Mouse (Mus musculus): ENCODE data around the gene Galnt18. TPM values are rescaled to one million over a fixed set of nuclear protein-coding genes. Genes with fewer than 3 reads are reported as not detected.

The Galnt18 gene
- polyA plus RNA-seq, 1 experiment from 2014 or later: 7.8 TPM

- H3K9me3 ChIP-seq (ENCODE audit: control insufficient read depth): no peaks in the 10 kb centered on the region
- H3K9ac ChIP-seq (ENCODE audit: low read depth, low read length): no peak overlapping the region
- no peak for ATAC-seq
- WGBS: 68% methylated on average over 5 of the region's 5 CpGs
- no peak overlapping the region for H3K4me3 ChIP-seq (ENCODE audit: low read depth, low read length)
- TF ChIP-seq CTCF (IDR thresholded peaks at IDR 0.05; ENCODE audit: low read depth): no peak
- no peaks in the 10 kb centered on the region for H3K4me1 ChIP-seq (replicated peaks; ENCODE audit: control insufficient read depth, insufficient read depth, low read length)
- H3K27ac ChIP-seq (ENCODE audit: low read depth, low read length): no peak overlapping the region
- no peak overlapping the region for H3K4me2 ChIP-seq (replicated peaks; ENCODE audit: low read depth)
- H3K36me3 ChIP-seq (ENCODE audit: control insufficient read depth, insufficient read depth): no peaks in the 10 kb centered on the region
- no peaks in the 10 kb centered on the region for H3K27me3 ChIP-seq (replicated peaks; ENCODE audit: control insufficient read depth, insufficient read depth, low read length)
These were observed 154.0 kb downstream of the Galnt18 start for GRCm38 (mm10) chr7:111625736-111626135.

- Histone ChIP-seq H3K27ac (ENCODE audit: low read depth, low read length) (no peak overlapping the region), H3K27me3 (replicated peaks; ENCODE audit: control insufficient read depth, insufficient read depth, low read length) (no peaks in the 10 kb centered on the region), H3K9me3 (ENCODE audit: control insufficient read depth) (no peaks in the 10 kb centered on the region), H3K9ac (ENCODE audit: low read depth, low read length) (no peak overlapping the region), H3K4me2 (replicated peaks; ENCODE audit: low read depth) (no peak overlapping the region), H3K4me1 (replicated peaks; ENCODE audit: control insufficient read depth, insufficient read depth, low read length) (no peaks in the 10 kb centered on the region), H3K36me3 (ENCODE audit: control insufficient read depth, insufficient read depth) (no peaks in the 10 kb centered on the region), H3K4me3 (ENCODE audit: low read depth, low read length) (no peak overlapping the region)
- no peak for ATAC-seq
- WGBS: 58% methylated on average over 16 of the region's 16 CpGs
- TF ChIP-seq CTCF (IDR thresholded peaks at IDR 0.05; ENCODE audit: low read depth): no peak
These were observed 163.4 kb downstream of the Galnt18 start for GRCm38 (mm10) chr7:111616231-111616937.

- Histone ChIP-seq H3K4me1 (replicated peaks; ENCODE audit: control insufficient read depth, insufficient read depth, low read length) (no peaks in the 10 kb centered on the region), H3K36me3 (ENCODE audit: control insufficient read depth, insufficient read depth) (no peaks in the 10 kb centered on the region), H3K9me3 (ENCODE audit: control insufficient read depth) (no peaks in the 10 kb centered on the region), H3K27ac (ENCODE audit: low read depth, low read length) (no peak overlapping the region), H3K27me3 (replicated peaks; ENCODE audit: control insufficient read depth, insufficient read depth, low read length) (no peaks in the 10 kb centered on the region), H3K9ac (ENCODE audit: low read depth, low read length) (no peak overlapping the region), H3K4me2 (replicated peaks; ENCODE audit: low read depth) (no peak overlapping the region), H3K4me3 (ENCODE audit: low read depth, low read length) (no peak overlapping the region)
- ATAC-seq: no peak
- 50% methylated on average over 1 of the region's 1 CpGs for WGBS
- no peak for TF ChIP-seq CTCF (IDR thresholded peaks at IDR 0.05; ENCODE audit: low read depth)
These were observed 165.3 kb downstream of the Galnt18 start for GRCm38 (mm10) chr7:111614471-111614870.

GRCm38 (mm10) chr7:111607476-111607875, 172.3 kb downstream of the Galnt18 start:
- no peak for TF ChIP-seq CTCF (IDR thresholded peaks at IDR 0.05; ENCODE audit: low read depth)
- no peak for ATAC-seq
- H3K27me3 ChIP-seq (replicated peaks; ENCODE audit: control insufficient read depth, insufficient read depth, low read length): no peaks in the 10 kb centered on the region
- no peaks in the 10 kb centered on the region for H3K9me3 ChIP-seq (ENCODE audit: control insufficient read depth)
- no peak overlapping the region for H3K9ac ChIP-seq (ENCODE audit: low read depth, low read length)
- H3K4me1 ChIP-seq (replicated peaks; ENCODE audit: control insufficient read depth, insufficient read depth, low read length): no peaks in the 10 kb centered on the region
- WGBS: 93% methylated on average over 2 of the region's 2 CpGs
- H3K4me2 ChIP-seq (replicated peaks; ENCODE audit: low read depth): no peak overlapping the region
- no peak overlapping the region for H3K4me3 ChIP-seq (ENCODE audit: low read depth, low read length)
- H3K27ac ChIP-seq (ENCODE audit: low read depth, low read length): no peak overlapping the region
- no peaks in the 10 kb centered on the region for H3K36me3 ChIP-seq (ENCODE audit: control insufficient read depth, insufficient read depth)

- H3K4me1 ChIP-seq (replicated peaks; ENCODE audit: control insufficient read depth, insufficient read depth, low read length): no peaks in the 10 kb centered on the region
- WGBS: 89% methylated on average over 3 of the region's 3 CpGs
- no peak overlapping the region for H3K9ac ChIP-seq (ENCODE audit: low read depth, low read length)
- no peak overlapping the region for H3K4me2 ChIP-seq (replicated peaks; ENCODE audit: low read depth)
- no peaks in the 10 kb centered on the region for H3K9me3 ChIP-seq (ENCODE audit: control insufficient read depth)
- no peaks in the 10 kb centered on the region for H3K36me3 ChIP-seq (ENCODE audit: control insufficient read depth, insufficient read depth)
- TF ChIP-seq CTCF (IDR thresholded peaks at IDR 0.05; ENCODE audit: low read depth): no peak
- H3K27ac ChIP-seq (ENCODE audit: low read depth, low read length): no peak overlapping the region
- no peak for ATAC-seq
- H3K4me3 ChIP-seq (ENCODE audit: low read depth, low read length): no peak overlapping the region
- H3K27me3 ChIP-seq (replicated peaks; ENCODE audit: control insufficient read depth, insufficient read depth, low read length): no peaks in the 10 kb centered on the region
These were observed 173.7 kb downstream of the Galnt18 start for GRCm38 (mm10) chr7:111606091-111606490.

GRCm38 (mm10) chr7:111605663-111606062, 174.1 kb downstream of the Galnt18 start:
- no peaks in the 10 kb centered on the region for H3K27me3 ChIP-seq (replicated peaks; ENCODE audit: control insufficient read depth, insufficient read depth, low read length)
- no peak overlapping the region for H3K4me3 ChIP-seq (ENCODE audit: low read depth, low read length)
- no peaks in the 10 kb centered on the region for H3K9me3 ChIP-seq (ENCODE audit: control insufficient read depth)
- no peak for ATAC-seq
- no peaks in the 10 kb centered on the region for H3K4me1 ChIP-seq (replicated peaks; ENCODE audit: control insufficient read depth, insufficient read depth, low read length)
- H3K4me2 ChIP-seq (replicated peaks; ENCODE audit: low read depth): no peak overlapping the region
- H3K9ac ChIP-seq (ENCODE audit: low read depth, low read length): no peak overlapping the region
- H3K27ac ChIP-seq (ENCODE audit: low read depth, low read length): no peak overlapping the region
- no peak for TF ChIP-seq CTCF (IDR thresholded peaks at IDR 0.05; ENCODE audit: low read depth)
- H3K36me3 ChIP-seq (ENCODE audit: control insufficient read depth, insufficient read depth): no peaks in the 10 kb centered on the region

All from intestine, postnatal 0 days (tissue).